Mouse (Mus musculus): ENCODE data around the gene Slc15a2. TPM values are rescaled to one million over a fixed set of nuclear protein-coding genes. Genes with fewer than 3 reads are reported as not detected.

Gene Slc15a2
- 1.8 and 4.8 TPM in 2 replicates for polyA plus RNA-seq (2015; fragmentation: Nextera tagmentation; extraction: Ambion mirVana)

DNA sequence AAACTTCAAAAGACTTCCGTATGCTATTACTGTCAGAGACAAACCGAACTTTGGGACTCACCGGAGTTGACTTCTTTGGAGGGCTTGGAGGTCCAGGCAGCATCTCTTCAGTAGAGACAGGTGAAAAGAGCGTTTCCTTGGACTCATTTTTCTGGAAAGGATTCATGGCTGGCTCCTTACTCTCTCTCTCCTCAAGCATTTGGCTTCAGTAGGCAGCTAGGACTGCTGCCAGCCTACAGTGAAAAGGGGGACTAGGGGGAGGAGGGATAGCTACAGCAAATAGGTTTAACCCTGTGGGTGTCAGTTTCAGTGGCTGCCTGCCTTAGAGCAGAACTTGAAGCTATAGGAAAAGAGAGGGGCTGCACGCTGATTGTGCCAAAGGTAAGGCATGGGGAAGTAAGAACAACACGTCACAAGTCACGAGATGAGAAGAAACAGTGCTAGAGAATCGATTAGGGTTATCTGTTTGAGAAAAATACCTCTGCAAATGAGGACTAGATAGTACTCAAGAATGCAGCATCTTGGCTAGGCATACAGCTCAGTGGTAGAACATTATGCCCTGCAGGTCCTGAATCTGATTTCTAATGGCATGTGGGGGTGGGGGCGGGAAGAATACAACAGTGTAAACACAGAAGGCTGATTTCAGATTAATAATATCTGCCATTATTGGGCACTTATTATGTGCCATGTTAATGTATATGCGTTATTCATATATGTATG lies at the start of gene Slc15a2:
Gene Slc15a2, minus strand, starts transcription at position 369 of the 720 bp plus-strand sequence.
- Histone ChIP-seq H3K4me2 (ENCODE audit: low read depth, low read length) (peak within 1 kb of the TSS; percentile 5; the same call in 1 of the 2 replicates), H3K9ac (ENCODE audit: low read length) (no peak within 1 kb of the TSS), H3K4me3 (ENCODE audit: low read length) (no peak within 1 kb of the TSS), H3K9me3 (replicated peaks; ENCODE audit: control insufficient read depth, low read length) (no peaks in the 10 kb centered on the region), H3K4me1 (ENCODE audit: control insufficient read depth, insufficient read depth, low read length) (no peaks in the 10 kb centered on the region), H3K27me3 (ENCODE audit: control insufficient read depth, insufficient read depth, low read length) (no peaks in the 10 kb centered on the region), H3K27ac (ENCODE audit: low read length) (no peak within 1 kb of the TSS), H3K36me3 (ENCODE audit: control insufficient read depth, insufficient read depth) (no peaks in the 10 kb centered on the region)
- 53% methylated on average over 10 of the region's 10 CpGs for WGBS
- ATAC-seq (replicated peaks; ENCODE audit: extremely low read depth, insufficient read depth, low FRiP score), result no peak

DNA sequence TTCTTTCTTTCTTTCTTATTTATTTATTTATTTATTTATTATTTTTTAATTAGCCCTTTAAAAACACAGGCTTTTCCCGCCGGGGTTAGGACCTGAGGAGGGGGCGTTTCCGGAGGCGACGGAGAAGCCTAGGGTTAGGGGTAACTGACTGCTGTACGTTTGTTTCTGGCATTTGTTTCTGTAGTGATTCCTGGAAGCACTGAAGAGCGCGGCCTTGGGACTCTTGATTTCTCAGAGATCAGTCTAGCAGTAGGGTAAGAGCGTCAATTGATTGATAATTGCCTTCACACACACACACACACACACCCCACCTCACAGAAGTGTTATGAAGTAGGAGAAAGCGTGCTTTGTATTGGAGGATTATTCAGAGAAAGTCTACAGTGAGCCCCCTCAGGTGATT lies 44.1 kb upstream of the Slc15a2 start:
- H3K9me3 ChIP-seq (replicated peaks; ENCODE audit: control insufficient read depth, low read length), result no peaks in the 10 kb centered on the region
- ATAC-seq (replicated peaks; ENCODE audit: extremely low read depth, insufficient read depth, low FRiP score), result no peak
- peak overlapping the region; percentile 75 for H3K4me3 ChIP-seq (ENCODE audit: low read length)
- no peaks in the 10 kb centered on the region for H3K27me3 ChIP-seq (ENCODE audit: control insufficient read depth, insufficient read depth, low read length)
- H3K4me2 ChIP-seq (ENCODE audit: low read depth, low read length), result peak overlapping the region; percentile 94
- peak overlapping the region; percentile 87 for H3K9ac ChIP-seq (ENCODE audit: low read length)
- no peaks in the 10 kb centered on the region for H3K36me3 ChIP-seq (ENCODE audit: control insufficient read depth, insufficient read depth)
- H3K4me1 ChIP-seq (ENCODE audit: control insufficient read depth, insufficient read depth, low read length), result peaks cover 7% of the 10 kb centered on the region
- WGBS, result 7% methylated on average over 11 of the region's 11 CpGs
- H3K27ac ChIP-seq (ENCODE audit: low read length), result no peak overlapping the region

DNA sequence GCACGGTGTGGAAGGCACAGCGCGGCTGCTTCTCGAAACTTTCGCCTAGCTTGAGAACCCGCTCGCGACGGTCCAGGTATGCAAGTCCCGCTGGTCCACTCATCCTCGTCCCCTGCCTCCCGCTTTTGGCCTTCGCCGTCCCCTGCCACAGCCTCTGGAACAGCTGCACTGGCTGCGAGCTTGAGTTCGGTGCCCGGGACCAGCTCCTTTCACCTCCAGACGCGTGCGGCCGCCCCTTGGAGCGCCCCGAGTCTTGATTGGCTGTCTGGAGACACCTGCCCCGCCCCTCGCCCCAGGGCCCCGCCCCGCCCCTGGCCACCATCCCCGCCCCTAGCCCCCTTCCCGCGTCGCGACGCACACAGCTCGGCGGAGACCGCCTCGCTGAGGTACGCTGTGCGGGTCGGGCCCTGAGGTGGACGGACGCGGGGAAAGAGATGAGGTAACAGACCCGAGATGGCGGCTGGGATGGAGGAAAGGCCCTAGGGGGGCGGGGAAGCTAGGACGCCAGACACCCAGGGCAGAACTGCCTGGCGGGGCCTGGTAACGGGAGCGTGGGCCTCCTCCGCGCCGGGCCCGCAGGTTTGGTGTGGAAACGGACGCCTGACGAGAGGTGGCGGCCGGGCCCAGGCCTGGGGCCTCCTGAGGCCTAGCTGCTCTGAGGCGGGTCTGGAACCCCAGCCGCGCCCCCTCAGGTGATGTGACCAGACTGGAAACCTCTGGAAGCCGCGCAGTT lies 43.5 kb upstream of the Slc15a2 start, which contains the start of gene Iqcb1:
Gene Iqcb1, plus strand, starts transcription at position 332 of the 733 bp plus-strand sequence.
- H3K4me3 ChIP-seq (ENCODE audit: low read length), result peak within 1 kb of the TSS; percentile 75
- H3K36me3 ChIP-seq (ENCODE audit: control insufficient read depth, insufficient read depth), result no peaks in the 10 kb centered on the region
- H3K27ac ChIP-seq (ENCODE audit: low read length), result no peak within 1 kb of the TSS
- H3K4me2 ChIP-seq (ENCODE audit: low read depth, low read length), result peak within 1 kb of the TSS; percentile 94
- WGBS, result under 1% methylated on average over 64 of the region's 64 CpGs
- peak within 1 kb of the TSS; percentile 87 for H3K9ac ChIP-seq (ENCODE audit: low read length)
- no peaks in the 10 kb centered on the region for H3K27me3 ChIP-seq (ENCODE audit: control insufficient read depth, insufficient read depth, low read length)
- H3K4me1 ChIP-seq (ENCODE audit: control insufficient read depth, insufficient read depth, low read length), result peaks cover 7% of the 10 kb centered on the region
- peak; percentile 99 for ATAC-seq (replicated peaks; ENCODE audit: extremely low read depth, insufficient read depth, low FRiP score)
- no peaks in the 10 kb centered on the region for H3K9me3 ChIP-seq (replicated peaks; ENCODE audit: control insufficient read depth, low read length)

DNA sequence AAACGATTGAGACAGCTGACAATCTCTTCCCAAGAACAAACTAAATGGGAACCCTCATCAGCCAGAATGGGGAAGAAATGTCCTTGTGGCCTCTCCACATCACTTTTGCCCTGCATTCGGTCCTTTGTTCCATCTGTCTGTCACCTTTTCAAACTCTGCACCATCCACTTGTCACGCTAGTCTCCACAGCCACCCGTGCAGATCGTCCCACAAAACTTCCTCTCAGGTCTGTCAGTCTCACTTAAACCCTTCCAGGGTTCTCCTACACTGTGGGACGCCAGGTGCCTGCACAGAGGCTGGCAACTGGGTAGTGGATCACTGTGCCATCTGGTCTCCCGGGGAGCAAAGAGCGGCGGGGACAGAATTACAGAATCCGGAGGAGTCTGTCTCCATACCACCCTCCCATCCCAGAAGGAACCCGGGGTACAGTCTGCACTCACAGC lies 42.9 kb upstream of the Slc15a2 start:
- ATAC-seq (replicated peaks; ENCODE audit: extremely low read depth, insufficient read depth, low FRiP score), result peak; percentile 23
- peak overlapping the region; percentile 94 for H3K4me2 ChIP-seq (ENCODE audit: low read depth, low read length)
- peak overlapping the region; percentile 75 for H3K4me3 ChIP-seq (ENCODE audit: low read length)
- no peak overlapping the region for H3K27ac ChIP-seq (ENCODE audit: low read length)
- H3K9ac ChIP-seq (ENCODE audit: low read length), result peak overlapping the region; percentile 87
- no peaks in the 10 kb centered on the region for H3K27me3 ChIP-seq (ENCODE audit: control insufficient read depth, insufficient read depth, low read length)
- H3K36me3 ChIP-seq (ENCODE audit: control insufficient read depth, insufficient read depth), result no peaks in the 10 kb centered on the region
- H3K4me1 ChIP-seq (ENCODE audit: control insufficient read depth, insufficient read depth, low read length), result peaks cover 7% of the 10 kb centered on the region
- no peaks in the 10 kb centered on the region for H3K9me3 ChIP-seq (replicated peaks; ENCODE audit: control insufficient read depth, low read length)
- WGBS, result 4% methylated on average over 11 of the region's 11 CpGs

DNA sequence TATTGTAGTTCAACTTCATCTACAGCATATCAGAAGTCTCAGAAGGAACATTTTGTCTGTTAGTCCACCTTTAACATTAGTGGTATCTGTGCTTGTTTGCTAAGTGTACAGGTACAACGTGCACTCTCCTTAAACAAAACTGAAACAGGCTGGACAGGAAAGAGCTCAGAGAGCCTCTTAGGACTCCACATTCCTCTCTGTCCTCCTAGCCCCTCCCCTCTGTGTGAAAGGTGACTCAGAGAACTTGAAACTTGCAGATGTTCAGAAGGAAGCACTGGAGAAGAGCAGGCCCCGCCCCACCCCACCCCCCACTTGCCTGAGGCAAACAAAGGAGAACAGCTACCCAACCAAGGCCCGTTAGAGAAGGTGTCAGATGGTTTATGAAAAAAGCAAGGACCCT lies 36.7 kb upstream of the Slc15a2 start:
- H3K27me3 ChIP-seq (ENCODE audit: control insufficient read depth, insufficient read depth, low read length), result no peaks in the 10 kb centered on the region
- peak; percentile 37; the same call in 1 of the 2 replicates for ATAC-seq (replicated peaks; ENCODE audit: extremely low read depth, insufficient read depth, low FRiP score)
- 4% methylated on average over 3 of the region's 3 CpGs for WGBS

DNA sequence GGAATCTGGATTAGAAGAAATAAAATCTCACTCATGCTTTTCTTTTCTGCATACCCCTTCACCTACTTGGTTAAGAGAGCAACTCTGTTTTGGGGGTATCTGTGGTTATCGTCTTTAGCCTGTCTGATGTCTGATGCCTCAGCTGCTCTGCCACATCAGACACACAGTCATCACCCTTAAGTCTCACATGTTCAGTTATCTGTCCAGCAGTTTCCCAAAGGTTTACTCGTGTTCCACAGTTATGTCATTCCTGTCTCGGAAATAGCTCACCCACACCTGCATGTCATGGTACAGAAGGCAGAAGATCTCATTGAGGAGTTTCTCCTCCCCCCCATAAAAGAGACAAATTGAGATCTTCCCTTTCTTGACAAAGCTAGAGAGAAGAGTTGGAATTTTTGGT lies 36.0 kb upstream of the Slc15a2 start:
- no peak overlapping the region for H3K9ac ChIP-seq (ENCODE audit: low read length)
- WGBS, result 53% methylated on average over 3 of the region's 3 CpGs
- H3K4me3 ChIP-seq (ENCODE audit: low read length), result no peak overlapping the region
- H3K27me3 ChIP-seq (ENCODE audit: control insufficient read depth, insufficient read depth, low read length), result no peaks in the 10 kb centered on the region
- ATAC-seq (replicated peaks; ENCODE audit: extremely low read depth, insufficient read depth, low FRiP score), result no peak
- no peak overlapping the region for H3K27ac ChIP-seq (ENCODE audit: low read length)
- no peaks in the 10 kb centered on the region for H3K36me3 ChIP-seq (ENCODE audit: control insufficient read depth, insufficient read depth)
- H3K9me3 ChIP-seq (replicated peaks; ENCODE audit: control insufficient read depth, low read length), result no peaks in the 10 kb centered on the region
- no peak overlapping the region for H3K4me2 ChIP-seq (ENCODE audit: low read depth, low read length)
- peaks cover 3% of the 10 kb centered on the region; the same call in 1 of the 2 replicates for H3K4me1 ChIP-seq (ENCODE audit: control insufficient read depth, insufficient read depth, low read length)

More for the DNA sequence above, 36.7 kb upstream of the Slc15a2 start:
- Histone ChIP-seq H3K9me3 (replicated peaks; ENCODE audit: control insufficient read depth, low read length) (no peaks in the 10 kb centered on the region), H3K36me3 (ENCODE audit: control insufficient read depth, insufficient read depth) (no peaks in the 10 kb centered on the region), H3K4me2 (ENCODE audit: low read depth, low read length) (no peak overlapping the region), H3K4me1 (ENCODE audit: control insufficient read depth, insufficient read depth, low read length) (peaks cover 3% of the 10 kb centered on the region; the same call in 1 of the 2 replicates), H3K4me3 (ENCODE audit: low read length) (no peak overlapping the region), H3K9ac (ENCODE audit: low read length) (no peak overlapping the region), H3K27ac (ENCODE audit: low read length) (no peak overlapping the region)

DNA sequence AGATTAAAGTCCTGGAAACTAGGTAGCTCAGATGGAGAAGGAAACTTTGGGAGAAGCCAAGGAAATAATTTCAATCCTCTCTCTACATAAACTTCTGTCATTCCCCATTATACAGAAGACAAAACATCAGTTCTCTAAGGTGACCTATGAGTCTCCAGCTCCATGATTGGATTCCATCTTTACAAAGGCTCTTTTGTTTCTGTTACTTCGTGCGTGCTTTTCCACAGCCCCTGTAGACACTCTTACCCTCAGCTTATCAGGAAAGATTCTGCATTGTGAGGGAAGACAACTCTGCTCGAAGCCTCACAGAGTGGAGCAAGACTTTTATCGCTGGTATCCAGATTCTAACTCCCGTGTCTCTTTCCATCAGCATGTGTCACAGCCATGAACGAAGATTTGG lies 35.3 kb upstream of the Slc15a2 start:
- no peaks in the 10 kb centered on the region for H3K27me3 ChIP-seq (ENCODE audit: control insufficient read depth, insufficient read depth, low read length)
- no peaks in the 10 kb centered on the region for H3K36me3 ChIP-seq (ENCODE audit: control insufficient read depth, insufficient read depth)
- H3K4me3 ChIP-seq (ENCODE audit: low read length), result no peak overlapping the region
- H3K9me3 ChIP-seq (replicated peaks; ENCODE audit: control insufficient read depth, low read length), result no peaks in the 10 kb centered on the region
- H3K4me1 ChIP-seq (ENCODE audit: control insufficient read depth, insufficient read depth, low read length), result peaks cover 3% of the 10 kb centered on the region; the same call in 1 of the 2 replicates
- 53% methylated on average over 6 of the region's 6 CpGs for WGBS
- ATAC-seq (replicated peaks; ENCODE audit: extremely low read depth, insufficient read depth, low FRiP score), result no peak
- no peak overlapping the region for H3K9ac ChIP-seq (ENCODE audit: low read length)
- no peak overlapping the region for H3K27ac ChIP-seq (ENCODE audit: low read length)
- H3K4me2 ChIP-seq (ENCODE audit: low read depth, low read length), result no peak overlapping the region

DNA sequence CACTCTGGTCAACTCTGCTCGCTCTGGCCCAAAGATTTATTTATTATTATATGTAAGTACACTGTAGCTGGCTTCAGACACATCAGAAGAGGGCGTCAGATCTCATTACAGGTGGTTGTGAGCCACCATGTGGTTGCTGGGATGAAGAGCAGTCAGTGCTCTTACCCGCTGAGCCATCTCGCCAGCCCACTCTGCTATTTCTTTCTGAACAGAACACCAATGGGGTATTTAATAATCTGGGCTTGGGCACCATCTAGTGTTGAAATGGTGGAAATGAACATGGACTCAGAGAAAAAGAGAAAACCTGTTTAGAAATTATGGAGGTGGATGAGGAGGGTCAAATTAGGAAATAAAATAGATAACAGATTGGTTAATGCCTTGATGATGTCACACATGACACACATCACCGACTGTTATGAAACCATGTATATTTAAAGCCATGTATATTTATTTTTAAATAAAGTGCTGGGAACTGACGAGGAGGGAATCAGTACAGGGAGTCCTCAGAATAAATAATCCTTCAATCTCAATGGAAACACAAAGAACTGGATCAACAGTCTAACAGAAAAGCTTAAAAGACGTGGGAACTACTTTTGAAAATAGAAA lies 32.7 kb upstream of the Slc15a2 start:
- Histone ChIP-seq H3K27me3 (ENCODE audit: control insufficient read depth, insufficient read depth, low read length) (no peaks in the 10 kb centered on the region), H3K4me2 (ENCODE audit: low read depth, low read length) (no peak overlapping the region), H3K9me3 (replicated peaks; ENCODE audit: control insufficient read depth, low read length) (no peaks in the 10 kb centered on the region), H3K9ac (ENCODE audit: low read length) (no peak overlapping the region), H3K27ac (ENCODE audit: low read length) (no peak overlapping the region), H3K4me1 (ENCODE audit: control insufficient read depth, insufficient read depth, low read length) (peaks cover 3% of the 10 kb centered on the region; the same call in 1 of the 2 replicates), H3K36me3 (ENCODE audit: control insufficient read depth, insufficient read depth) (no peaks in the 10 kb centered on the region), H3K4me3 (ENCODE audit: low read length) (no peak overlapping the region)
- ATAC-seq (replicated peaks; ENCODE audit: extremely low read depth, insufficient read depth, low FRiP score), result peak; percentile 70
- WGBS, result 15% methylated on average over 7 of the region's 7 CpGs
